Mouse (Mus musculus) urinary bladder, postnatal 4 days (tissue): ENCODE results near the gene Bag6.
A peak's percentile ranks its signal among the peaks of the same experiment; 100 is the strongest.

Experiments
- DNase-seq, 2 experiments: peaks; one replicate each; pipeline ENCODE4 v3.0.0; 2021 to 2022; ENCODE audit warnings: low spot score in 2 of 2

Gene Bag6

DNA sequence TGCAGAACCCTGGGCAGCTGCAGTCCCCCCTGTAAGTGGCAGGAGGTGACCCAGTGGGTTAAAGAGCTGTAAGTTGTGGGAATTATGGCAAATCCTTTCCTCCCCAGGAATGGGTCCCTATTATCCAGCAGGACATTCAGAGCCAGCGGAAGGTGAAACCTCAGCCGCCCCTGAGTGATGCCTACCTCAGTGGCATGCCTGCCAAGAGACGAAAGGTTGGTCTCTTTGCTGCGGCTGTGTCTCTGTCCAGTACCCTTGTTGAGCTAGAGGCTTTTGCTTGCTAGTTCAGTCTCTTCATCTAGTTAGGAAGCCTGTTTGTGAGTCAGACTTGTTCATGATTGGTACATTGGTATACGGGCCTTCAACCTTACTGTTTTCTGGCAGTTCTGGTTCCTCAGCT, 11.2 kb downstream of the Bag6 start:
- DNase-seq = no peak

DNA sequence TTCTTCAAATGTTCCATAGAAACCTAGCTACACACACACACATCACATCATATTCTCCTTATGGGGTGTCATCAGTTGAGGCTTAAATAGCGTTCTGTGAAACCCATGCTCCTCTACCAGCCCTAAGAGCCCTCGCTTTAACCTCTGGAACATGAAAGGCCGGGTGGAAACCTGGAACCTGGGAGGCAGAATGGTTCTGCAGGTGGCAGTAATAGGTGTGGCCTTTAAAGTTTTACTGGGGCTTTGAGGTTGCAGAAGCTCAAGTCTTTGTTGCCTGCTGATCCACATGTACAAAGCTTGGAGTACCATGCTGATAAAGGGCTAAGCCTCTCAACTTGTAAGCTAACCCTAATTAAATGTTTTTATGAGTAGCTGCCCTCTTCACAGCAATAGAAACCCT, 12.4 kb downstream of the Bag6 start:
- DNase-seq = no peak

DNA sequence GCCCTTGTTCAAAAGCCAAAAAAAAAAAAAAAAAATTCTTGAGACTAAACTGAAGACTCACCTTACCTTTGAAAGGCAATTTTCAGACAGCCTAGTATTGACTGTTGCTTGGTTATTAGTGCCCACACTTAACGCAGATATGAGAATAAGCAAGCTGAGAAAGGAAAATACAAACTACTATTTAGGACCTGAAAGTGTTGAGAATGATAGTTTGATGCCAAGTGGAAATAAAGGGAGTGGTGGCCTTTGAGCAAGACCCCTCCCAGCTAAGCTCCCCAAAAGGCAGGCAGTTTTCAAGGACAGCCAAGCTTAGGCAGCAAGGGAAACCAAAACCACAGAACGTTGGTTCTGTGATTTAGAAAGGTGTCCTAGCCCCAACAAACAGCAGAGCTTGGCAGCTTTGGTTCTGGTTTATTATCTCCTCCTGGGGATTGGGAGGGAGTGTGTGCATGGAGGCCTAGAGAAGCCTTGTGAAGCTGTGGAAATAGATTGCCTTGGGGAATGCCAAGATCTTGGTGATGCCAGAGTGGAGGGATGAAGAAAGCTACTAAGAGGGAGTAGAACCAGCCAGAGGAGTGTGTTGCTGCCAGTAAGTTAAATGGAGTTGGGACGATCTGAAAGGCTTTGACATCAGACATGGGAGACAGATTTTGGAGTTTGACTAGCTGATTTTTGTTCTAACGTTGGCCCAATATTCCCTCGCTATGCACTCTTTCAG, 13.1 kb downstream of the Bag6 start:
- DNase-seq = no peak

DNA sequence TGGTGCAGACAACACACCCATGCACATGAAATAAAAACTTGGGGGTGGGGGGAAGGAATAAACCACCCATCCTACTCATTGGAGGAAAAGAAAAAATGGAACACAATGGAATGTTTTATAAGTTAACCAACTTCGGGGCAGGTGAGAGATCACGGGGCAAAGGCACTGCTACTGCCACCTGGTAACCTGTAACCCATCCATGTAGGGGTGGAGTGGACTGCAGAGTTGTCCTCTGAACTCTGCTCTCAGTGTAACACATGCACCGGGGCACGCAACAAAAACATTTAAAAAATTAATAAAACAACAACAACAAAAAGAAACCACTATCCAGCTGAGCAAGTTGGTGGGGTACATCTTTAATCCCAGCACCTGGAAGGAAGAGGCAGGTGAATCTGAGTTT, 17.1 kb downstream of the Bag6 start:
- DNase-seq = no peak

DNA sequence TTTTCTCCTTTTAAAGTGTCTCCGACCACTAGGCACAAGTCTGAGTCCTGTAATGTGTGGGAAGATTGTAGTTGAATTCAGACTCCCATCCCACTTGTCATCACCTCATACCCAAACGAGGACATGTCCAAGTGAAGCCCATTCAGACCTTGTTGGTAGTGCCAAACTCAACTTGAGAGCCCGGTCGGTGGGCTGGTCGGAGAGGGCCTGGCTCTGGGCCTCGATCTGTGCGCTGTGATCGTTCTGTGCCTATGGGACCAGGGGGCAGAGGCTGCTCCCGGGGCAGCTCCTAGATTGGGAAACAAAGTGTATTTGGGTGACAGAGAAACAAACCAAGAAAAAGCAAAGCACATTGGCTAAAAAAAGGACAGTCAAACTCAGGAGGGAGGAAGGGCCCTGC, 18.1 kb downstream of the Bag6 start:
- no peak for DNase-seq

DNA sequence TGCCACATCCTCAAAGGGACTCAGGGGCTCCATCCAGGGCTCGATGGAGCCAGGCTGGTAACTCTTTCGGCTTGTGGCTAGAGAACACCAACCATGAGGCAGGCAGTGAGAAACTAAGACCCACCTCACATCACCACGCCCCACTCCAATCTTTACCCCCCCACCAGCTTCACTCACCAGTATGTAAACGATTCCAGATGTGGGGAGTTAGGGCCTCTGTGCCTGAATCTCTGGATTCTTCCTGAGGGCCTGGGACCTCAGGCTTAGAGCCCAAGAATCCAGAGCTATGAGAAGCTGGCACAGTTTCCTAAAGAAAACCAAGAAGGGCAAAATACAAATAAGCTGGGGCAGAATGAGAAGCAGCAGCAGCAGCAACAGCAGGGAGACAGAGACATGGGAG, 19.0 kb downstream of the Bag6 start:
- no peak for DNase-seq

DNA sequence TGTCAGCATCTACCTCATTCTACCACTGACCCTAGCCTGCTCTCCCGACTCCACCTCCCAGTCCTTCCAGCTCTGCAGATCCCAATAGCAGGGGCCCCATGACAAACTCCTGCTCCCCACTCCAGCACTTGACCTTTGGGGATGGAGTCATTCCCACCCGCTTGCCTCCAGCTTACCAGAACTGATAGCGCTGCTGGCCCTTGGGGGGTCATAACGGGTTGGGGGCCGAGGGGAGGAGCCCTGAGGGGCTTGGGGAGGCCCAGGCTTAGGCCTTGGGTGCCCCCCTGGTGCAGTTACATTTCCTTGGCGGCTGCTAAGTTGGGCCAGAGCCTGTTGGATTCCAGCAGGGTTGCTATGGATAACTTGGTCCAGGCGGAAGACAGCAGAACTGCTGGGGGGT, 19.6 kb downstream of the Bag6 start:
- DNase-seq = no peak

DNA sequence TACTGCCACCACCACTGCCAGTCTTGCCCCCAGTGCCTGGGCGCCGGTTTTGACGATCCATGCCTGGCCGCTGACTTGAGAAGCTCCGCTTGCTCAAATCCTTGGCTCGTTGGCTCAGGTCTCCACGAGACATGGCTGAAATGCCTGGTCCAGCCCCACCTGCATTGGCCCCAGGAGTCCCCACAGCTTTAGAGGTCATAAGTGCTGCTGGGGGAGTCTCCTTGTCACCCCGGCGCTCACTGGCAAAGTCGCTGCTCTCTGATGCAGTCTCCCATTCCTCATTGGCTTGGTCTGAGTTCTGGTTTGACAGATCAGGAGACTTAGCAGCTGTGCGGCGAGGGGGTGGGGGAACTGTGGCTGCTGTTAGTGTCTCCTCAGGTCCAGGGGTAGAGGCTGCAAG, 20.5 kb downstream of the Bag6 start:
- no peak for DNase-seq

DNA sequence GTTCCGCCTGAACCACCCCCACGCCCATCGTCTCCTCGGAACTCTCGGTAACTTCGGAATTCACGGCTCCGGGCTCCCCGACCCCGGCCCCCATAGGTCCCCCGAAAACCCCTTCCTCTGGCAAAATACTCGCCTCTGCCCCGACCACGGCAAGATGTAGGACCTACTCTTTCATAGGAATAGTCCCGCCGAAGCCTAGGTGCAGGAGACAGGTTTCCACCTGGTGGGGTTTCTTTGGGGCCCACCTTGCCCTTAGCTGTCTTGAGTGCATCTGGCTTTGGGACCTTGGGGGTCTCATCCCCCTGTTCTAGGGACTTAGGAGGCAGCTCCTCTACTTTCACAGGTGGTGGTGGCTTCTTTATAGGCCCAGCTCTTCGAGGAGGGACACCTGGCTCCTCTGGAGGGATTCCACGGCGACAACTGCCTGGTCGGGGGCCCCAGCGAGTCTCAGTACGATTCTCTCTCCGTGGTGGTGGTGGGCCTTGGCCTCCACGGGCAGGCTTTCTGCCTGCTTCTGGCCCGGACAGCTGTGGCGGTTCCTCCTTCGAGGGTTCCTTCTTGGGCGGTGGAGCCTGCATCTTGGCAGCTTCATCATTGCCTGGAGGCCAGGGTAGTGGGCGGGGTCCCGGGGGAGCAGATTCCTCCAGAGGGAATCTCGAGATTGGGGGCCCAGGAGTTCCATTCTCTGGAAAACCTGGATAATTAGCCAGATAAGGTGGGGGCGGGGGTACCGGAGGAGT, 21.7 kb downstream of the Bag6 start:
- no peak for DNase-seq

DNA sequence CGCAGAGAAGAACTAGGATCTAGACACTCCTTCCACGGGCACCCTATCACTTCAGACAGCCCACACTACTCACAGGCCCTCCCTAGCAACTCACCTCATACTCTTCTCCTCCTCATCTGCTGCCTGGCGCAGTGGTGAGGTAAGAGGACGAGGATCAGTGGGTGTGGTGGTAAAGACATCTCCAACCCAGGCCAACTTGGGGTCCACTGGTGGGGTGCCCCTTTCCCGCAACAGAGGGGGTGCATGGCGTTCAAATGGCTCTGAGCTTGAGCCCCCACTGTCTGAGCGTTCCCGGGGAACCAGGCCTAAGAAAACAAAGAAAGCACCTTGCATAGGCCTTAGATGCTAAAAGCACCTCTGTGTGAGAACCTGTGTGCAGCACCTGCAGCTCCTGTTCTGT, 22.3 kb downstream of the Bag6 start:
- no peak for DNase-seq

DNA sequence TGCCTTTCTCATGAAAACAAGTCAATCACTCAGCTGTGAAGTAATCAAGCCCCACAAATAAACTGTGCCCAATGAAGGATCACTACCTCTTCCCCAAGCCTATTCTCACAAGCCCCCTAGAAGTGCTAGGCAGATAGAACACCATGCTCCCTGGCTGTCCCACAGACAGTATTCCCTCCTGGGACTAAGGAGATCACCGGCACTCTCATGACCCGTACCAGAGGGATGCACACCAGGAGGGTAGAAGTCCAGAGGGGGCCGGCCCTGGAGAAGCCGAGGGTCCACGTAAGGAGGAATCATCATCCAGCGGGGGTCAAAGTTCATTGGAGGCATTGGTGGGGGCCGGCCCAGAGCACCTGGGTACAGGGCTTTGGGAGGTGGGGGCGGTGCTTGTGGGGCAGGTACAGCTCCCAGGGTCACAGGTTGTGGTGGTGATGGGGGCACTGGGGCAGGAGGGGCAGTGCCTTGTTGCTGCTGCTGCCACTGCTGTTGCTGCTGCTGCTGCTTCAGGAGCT, 22.7 kb downstream of the Bag6 start:
- DNase-seq = no peak

DNA sequence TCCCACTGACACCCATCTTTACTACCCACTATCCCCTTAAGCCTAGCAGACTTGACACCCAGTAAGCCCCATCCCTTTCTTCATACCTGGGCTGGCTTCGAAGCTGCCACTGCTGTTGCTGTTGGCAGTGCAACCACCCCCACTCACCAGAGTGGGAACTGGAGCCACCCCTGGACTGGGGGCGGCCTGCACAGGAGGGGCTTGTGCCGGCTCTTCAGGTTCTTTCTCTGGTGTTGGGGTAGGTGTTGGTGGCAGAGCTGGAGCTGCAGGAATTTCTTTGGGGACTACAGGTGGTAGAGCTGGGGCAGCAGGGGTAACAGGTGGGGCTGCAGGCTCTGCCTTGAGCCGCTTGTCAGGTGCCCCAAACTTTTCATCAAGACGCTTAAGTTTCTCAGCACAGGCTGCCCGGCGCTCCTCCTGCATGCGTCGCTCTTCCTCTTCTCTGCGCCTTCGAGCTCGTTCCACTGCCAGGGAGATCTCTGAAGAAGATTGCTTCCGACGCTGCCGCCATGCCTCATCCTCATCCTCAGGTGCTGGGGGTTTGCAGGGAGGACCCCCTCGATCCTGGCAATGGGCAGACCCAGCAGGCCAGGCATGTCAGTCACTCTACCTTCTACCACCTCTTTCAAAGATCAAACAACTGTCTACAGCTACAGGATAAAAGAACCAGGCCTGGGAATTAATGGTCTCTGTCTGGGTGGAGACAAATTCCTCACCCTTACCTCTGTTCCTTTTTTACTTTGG, 24.0 kb downstream of the Bag6 start:
- no peak for DNase-seq

DNA sequence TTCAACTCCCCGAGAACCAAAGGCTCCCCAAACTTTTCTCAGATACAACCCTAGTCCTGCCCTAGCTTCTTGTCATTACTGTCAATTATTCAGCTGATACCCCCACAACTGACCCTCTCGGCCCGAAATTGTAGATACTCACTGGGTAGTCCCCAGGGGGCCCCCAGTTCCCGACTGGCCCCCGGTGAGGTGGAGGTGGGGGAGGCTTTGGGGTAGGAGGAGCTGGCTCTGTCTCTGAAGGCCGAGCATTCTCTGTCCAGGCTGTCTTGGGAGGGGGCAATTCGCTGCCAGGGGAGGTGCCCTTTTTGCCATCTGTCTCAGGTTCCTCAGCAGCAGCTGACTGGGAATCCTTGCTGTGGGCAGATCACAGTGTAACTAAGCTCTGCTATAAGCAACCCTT, 24.7 kb downstream of the Bag6 start:
- DNase-seq = no peak

DNA sequence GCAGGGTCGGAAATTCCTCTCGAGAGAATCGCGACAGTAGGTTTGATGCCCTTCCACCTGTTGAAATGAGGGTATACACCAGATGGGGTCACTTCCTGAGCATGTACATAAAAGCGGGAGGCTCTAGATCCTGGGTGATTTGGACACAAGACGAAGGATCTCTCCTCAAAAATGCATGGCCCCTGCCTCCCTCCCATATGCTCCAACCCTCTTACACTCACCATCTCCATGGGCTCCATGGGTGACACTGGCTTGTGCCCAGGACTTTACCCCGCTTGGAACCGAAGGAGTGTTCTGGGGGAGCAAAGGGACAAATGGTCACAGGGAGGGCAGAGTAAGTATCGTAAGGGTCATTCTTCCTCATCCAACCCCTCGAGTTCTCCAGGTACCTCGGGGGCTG, 26.4 kb downstream of the Bag6 start:
- DNase-seq = no peak

DNA sequence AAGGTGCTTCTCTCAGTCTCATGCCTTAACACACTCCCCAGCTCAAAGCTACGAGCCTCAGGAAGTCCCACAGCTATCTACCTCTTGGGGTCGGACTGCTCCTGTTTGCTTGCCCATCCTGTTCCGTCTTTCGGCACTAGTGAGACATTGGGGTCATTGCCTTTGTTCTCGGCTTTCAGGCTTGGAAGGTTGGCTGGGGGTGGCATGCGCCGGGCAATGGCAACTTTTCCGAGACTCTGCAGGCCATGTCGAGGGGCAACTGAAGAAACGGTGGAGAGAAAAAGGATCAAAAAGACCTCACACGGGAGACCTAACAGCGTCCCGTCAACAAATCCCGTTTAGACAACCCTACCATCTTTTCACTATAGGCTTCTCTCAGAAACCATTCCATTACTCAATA, 27.1 kb downstream of the Bag6 start:
- no peak for DNase-seq

DNA sequence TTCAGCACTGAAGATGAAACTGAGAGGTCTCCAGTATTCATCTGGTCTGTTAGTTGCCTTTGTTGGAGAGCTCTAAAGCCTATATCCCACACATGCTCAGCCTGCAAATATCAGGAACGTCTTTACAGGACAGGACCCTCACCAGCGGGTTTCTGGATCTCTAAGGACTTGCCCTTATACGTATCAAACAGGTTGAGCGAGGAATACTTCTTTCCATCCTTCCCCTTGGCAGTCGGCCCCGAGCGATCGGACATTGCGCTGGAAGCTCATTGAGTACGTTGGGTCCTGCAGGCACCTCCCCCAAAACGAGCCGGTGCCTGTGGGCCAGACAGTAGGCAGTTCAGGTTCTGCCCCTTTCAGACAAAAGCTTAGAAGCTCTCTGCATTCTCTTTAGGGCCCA, 27.8 kb downstream of the Bag6 start:
- no peak for DNase-seq

DNA sequence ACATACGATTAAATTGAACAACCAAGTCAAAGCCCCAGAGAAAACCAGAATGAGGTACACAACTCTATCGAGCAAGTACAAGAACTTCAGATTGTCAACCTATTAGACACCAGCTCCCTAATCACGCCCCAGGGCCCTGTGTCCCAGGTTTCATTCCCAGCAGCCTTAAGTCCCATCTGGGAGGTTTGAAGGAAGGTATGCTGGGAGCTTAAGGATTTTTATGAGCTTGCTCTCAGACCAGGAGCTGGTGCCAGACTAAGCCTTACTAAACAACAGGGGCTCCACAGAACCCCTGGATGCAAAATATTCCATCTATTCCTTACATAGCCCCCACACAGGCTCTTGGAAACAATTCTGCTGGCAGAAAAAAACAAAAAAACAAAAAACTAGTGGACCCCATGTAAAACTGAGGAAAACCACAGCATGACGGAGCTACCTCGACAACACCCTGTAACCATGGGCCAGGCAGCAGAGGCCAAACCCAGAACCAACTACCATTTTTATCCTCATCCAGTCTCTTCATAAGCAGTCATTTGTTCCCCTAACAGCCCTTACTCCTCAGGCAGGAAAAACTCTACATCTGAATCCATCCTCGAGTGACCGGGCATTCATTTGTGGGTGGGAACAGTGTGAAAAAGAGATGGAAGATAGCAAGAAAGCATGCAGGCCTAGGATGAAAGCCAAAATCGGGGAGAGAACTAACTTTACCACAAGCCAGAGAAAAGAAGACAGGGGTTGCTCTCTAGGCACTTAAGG, 28.5 kb downstream of the Bag6 start:
- no peak for DNase-seq

DNA sequence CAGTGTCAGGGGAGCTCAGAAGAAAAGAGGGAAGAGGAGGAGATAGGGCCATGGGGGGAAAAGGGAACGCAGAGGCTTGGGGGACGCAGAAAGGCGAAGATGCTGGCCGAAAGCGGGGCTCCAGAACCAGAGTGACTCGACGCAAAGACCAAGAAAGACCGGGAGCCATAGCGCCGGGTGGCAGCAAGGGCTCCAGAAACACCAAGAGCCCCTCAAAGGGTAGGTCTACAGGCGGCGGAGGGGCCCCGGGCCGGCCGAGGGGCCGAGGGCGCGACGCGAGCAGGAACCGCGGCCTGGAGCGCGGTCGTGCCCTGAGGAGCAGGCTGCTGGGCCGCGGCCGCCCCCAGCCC, 29.2 kb downstream of the Bag6 start:
- DNase-seq = no peak

DNA sequence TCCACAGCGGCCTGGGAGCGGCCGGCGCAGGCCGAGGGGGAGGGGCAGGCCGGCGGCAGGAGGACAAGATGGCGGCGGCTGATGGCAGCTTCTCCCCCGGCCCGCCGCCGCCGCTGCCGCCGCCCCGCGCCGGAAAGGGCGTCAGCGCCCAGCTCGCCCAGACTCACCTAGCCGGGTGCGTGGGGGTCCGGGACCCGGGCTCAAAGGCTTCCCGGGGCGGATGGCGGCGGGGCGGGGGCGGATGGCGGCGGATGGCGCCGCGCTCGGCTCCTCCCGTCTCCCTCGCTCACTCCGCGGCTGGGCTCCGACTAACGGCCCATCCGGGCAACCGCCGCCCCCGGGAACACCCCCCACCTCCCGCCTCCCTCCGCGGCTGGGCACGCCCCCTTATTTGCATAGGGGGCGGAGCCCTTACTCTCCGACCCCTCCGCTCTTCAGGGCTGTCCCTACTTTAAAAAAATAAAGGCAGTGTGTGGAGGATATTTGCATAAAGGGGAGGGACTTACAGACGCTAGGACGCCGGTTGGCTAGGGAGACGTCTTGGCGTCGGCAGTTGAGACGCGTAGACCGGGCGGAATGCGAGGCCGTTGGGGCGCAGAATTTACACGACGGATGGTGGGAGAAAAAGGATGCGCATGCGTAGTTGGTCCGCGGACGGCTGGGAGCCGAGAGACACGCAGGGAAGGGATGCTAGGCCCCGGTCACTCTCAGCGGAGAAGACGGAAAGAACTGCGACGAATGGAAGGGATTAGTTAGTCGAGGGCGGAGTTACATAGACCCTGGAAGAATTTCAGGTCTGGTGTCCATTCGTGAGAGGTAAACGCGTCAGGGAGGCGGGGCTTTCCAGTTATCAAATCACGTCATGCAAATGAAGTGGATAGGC, 29.8 kb downstream of the Bag6 start, which contains the start of gene Prrc2a:
TSS of gene Prrc2a (minus strand) at position 330 of the 883 bp plus-strand sequence.
- peak; percentile 97 to 98 for DNase-seq

DNA sequence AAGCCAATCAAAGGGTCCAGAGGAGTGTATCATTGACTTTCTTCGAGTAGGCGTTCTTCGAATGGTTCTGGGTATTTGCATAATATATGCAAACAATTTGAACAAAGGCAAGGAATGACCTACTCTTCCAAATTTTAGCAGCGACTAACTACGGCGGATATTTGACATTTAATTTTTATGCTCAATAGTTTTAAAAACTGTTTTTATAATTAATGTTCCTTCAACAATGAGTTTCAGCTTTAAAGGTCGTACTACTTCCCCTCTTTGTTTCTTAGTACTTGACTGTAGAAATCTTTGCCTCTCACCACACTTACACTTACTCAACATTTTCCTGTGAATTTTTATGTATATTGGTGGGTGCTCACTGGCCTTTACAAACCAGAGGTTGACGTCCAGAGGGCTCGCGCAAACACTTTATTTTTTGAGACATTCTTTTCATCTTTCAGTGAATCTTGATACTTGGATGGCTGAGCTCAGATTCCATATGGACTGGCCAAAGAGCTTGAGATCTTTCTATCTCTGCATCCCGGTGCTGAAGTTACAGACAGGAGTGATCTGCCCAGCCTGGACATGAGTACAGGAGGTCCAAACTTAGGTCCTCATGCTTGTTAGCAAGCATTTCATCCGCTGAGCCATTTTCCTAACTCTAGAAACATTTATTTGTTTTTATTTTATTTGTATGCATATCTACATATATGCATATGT, 30.6 kb downstream of the Bag6 start:
- no peak for DNase-seq
